In the genomic region with DNA sequence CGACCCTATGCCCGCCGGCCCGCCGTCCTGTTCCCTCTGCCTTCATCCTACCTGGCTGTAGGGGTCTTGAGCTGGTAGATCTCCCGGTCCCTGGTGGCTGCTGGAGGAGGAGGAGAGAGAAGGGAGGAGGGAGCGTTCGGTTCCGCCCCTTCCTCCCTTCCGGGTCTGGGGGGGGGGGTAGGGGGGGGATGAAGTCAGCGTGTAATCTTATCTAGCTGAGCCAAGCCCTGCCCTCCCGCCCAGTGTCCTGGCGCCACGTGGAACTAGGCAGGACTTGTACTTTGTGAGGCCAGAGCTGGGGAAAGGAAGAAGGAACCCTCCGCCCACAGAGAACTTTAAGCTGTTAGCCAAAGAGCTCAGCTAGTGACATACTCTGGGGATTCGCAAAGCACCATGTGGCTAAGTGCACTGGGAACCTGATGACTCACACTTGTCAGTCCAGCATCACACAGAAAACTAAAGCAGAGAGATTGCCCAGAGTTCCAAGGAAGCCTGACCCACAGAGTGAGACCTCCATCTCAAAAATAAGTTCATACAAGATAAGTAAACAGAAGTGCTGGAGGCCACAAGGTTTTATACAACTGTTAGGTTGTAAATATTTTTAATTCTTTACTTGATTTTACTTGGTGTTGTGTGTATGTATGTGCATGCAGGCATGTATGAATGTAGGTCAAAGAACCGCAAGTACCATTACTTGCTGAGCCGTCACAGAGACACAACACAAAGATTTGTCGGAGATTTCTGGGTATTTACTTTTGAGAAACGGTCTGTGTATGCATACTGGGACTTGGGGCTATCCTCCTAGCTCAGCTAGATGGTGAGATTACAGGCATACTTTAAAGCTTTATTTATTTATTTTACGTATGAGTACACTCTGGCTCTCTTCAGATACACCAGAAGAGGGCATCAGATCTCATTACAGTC, we compare ENCODE assay signal across 1 mouse cellular context.
TF ChIP-seq lines count a peak whose summit lies in the region.

A gene (minus strand): TSS at position 144 of the 924 bp plus-strand sequence.

TF ChIP-seq in MEL, 35 proteins besides CTCF, POLR2A, EP300 and RAD21 (continued from another document):
- TF ChIP-seq TBP (IDR thresholded peaks at IDR 0.05; ENCODE audit: low read depth, low read length) = peak; percentile 83
- no peak for TF ChIP-seq MAFK (IDR thresholded peaks at IDR 0.05; ENCODE audit: borderline replicate concordance, low read depth, low read length)
- TF ChIP-seq HCFC1 (IDR thresholded peaks at IDR 0.05; ENCODE audit: low read depth, low read length) = peak; percentile 77
- peak; percentile 59 for TF ChIP-seq USF1 (IDR thresholded peaks at IDR 0.05; ENCODE audit: low read depth, low read length)
- TF ChIP-seq TAL1 (IDR thresholded peaks at IDR 0.05; ENCODE audit: low read length) = peak; percentile 39; the same call in 1 of the 2 replicates
- TF ChIP-seq NELFE (IDR thresholded peaks at IDR 0.05; ENCODE audit: low read depth, low read length) = peak; percentile 76
- TF ChIP-seq MYC (IDR thresholded peaks at IDR 0.05; ENCODE audit: low read depth, low read length) = peak; percentile 97
- TF ChIP-seq ZNF384 (IDR thresholded peaks at IDR 0.05; ENCODE audit: low read depth, low read length) = peak; percentile 18; the same call in 1 of the 2 replicates
- TF ChIP-seq USF2 (IDR thresholded peaks at IDR 0.05; ENCODE audit: borderline replicate concordance in 1 of 2, insufficient read depth in 1 of 2, low read depth in 1 of 2, low read length in 2 of 2) = no peak
- peak; percentile 59 for TF ChIP-seq SMC3 (IDR thresholded peaks at IDR 0.05; ENCODE audit: low read depth, low read length)
